Mouse (Mus musculus): Measurements from ENCODE around the gene Ifng.

DNA sequence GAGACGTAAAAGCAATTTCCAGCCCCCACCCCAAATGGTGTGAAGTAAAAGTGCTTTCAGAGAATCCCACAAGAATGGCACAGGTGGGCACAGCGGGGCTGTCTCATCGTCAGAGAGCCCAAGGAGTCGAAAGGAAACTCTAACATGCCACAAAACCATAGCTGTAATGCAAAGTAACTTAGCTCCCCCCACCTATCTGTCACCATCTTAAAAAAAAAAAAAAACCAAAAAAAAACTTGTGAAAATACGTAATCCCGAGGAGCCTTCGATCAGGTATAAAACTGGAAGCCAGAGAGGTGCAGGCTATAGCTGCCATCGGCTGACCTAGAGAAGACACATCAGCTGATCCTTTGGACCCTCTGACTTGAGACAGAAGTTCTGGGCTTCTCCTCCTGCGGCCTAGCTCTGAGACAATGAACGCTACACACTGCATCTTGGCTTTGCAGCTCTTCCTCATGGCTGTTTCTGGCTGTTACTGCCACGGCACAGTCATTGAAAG, at the start of gene Ifng:
- TF ChIP-seq CTCF (IDR thresholded peaks at IDR 0.05; ENCODE audit: low read depth) (no peak), EP300 (IDR thresholded peaks at IDR 0.05; ENCODE audit: low read depth) (no peak)

Data from liver, embryonic 14.5 days (tissue).